Mouse (Mus musculus) megakaryocyte, embryonic 14.5 days (primary cell): ENCODE measurements around the gene Igsf10.

ENCODE experiments used
- FLI1 ChIP-seq: IDR thresholded peaks from 2 replicates; pipeline ENCODE4 v1.6.1; 2012; ENCODE audit warnings: low read length, inconsistent platforms, mixed read lengths
- GATA1 ChIP-seq: IDR thresholded peaks from 3 replicates; pipeline ENCODE4 v1.6.1; 2012; ENCODE audit warnings: mixed read lengths, low read length, inconsistent platforms, borderline replicate concordance

DNA sequence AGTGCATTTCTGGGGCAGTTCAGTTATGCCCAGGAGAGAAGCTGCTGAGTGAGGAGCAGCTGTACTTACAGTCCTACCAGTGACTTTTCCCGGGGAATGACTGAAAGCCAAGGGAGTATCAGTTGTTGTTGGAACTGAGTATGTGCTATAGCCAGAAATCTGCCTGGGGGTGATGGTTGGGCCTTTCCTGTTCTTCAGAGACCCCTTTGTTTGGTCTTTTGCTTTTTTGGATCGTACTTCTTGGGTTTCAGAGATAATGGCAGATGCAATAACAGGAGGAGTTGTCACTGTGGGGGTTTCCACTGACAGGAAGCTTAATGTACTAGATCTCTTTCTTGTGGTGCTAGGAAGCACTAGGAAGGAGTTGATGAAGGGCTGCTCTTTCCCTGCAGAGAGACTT is 15.7 kb downstream of the Igsf10 start:
- no peak for TF ChIP-seq GATA1
- TF ChIP-seq FLI1, result no peak
